Mouse (Mus musculus) layer of hippocampus, adult 2 months (tissue): ENCODE measurements around the gene Dtymk. TPM values are rescaled to one million over a fixed set of nuclear protein-coding genes. Genes with fewer than 3 reads are reported as not detected.

Experiments
- DNase-seq, 2 experiments: peaks; one replicate each; pipeline ENCODE4 v3.0.0; 2022; ENCODE audit warnings: low spot score in 2 of 2
- H3K27ac ChIP-seq: fragments of 200-600 bp; 2 replicates; pipeline ENCODE4 v1.8.1; 2022
- H3K4me3 ChIP-seq: fragments of 200-600 bp; 2 replicates; pipeline ENCODE4 v1.8.1; 2022; ENCODE audit warnings: mild to moderate bottlenecking
- CTCF ChIP-seq: fragments of 200-600 bp; conservative IDR thresholded peaks from 2 replicates; pipeline ENCODE4 v1.8.1; 2022; ENCODE audit warnings: antibody characterized with exemption, mild to moderate bottlenecking, moderate library complexity
- total RNA-seq, 2 experiments: library from RNA; stranded (reverse); gene quantifications; 2 replicates each; pipeline ENCODE4 v1.2.3; 2021

Dtymk gene
- total RNA-seq, 2 experiments from 2014 or later: 52.6 to 58.0 TPM

DNA sequence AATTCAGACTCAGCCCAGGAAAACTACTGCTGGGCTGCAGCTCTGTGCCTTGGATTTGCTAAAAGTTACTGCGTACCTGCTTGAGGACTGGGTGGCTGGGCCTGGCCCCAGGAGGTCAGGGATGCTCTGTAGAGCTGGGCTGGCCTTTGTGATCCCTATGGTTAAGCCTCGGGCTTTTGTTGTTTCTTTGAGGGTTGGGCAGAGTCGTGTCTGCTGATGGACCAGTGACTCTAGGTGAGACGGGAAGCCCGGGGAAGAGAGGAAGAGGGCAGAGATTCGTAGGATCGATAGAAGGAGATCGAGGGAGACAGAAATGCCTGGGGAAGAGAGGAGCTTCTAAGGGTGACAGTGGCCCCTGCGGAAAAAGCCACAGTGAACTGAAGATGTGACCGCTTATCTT is 22.9 kb upstream of the Dtymk start, which contains the start of gene D2hgdh:
D2hgdh (plus strand) TSS at position 301 of the 400 bp plus-strand sequence.
- Histone ChIP-seq H3K27ac (peak within 1 kb of the TSS; percentile 99), H3K4me3 (peak within 1 kb of the TSS; percentile 70)
- no peak for TF ChIP-seq CTCF
- DNase-seq: no peak

- DNase-seq: no peak
- Histone ChIP-seq H3K27ac (peak overlapping the region; percentile 99), H3K4me3 (no peak overlapping the region)
- TF ChIP-seq CTCF: no peak
Observed at GRCm38 (mm10) chr1:93823796-93824495, 22.2 kb upstream of the Dtymk start.

GRCm38 (mm10) chr1:93818722-93819121 is 17.0 kb upstream of the Dtymk start:
- Histone ChIP-seq H3K4me3 (no peak overlapping the region), H3K27ac (no peak overlapping the region)
- no peak for TF ChIP-seq CTCF
- DNase-seq: no peak

- Histone ChIP-seq H3K4me3 (no peak overlapping the region), H3K27ac (no peak overlapping the region)
- no peak for DNase-seq
- TF ChIP-seq CTCF: no peak
Observed at GRCm38 (mm10) chr1:93817823-93818532, 16.2 kb upstream of the Dtymk start.

DNA sequence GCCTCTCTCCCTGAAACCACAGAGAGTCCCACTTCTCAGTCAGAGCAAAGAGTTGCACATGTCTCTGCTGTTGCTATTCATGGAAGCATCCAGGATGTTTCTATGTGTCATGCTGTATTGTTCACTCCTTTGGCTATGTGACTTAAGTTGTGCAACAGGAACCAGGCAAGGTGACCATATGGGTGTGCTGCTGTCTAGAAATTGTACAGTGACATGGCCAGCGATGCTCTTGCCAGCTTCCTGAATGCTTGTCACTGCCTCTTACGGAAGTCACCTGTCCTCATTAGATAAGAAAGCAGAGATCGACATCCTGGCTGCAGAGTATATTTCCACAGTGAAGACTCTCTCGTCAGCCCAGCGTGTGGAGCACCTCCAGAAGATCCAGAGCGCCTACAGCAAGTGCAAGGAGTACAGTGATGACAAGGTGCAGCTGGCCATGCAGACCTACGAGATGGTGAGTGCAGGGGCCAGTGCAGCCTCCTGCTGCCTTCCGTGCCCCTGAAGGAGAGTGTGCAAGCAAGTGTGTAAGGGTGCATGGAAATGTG is 9.8 kb upstream of the Dtymk start:
- Histone ChIP-seq H3K27ac (no peak overlapping the region), H3K4me3 (no peak overlapping the region)
- no peak for TF ChIP-seq CTCF
- no peak for DNase-seq

DNA sequence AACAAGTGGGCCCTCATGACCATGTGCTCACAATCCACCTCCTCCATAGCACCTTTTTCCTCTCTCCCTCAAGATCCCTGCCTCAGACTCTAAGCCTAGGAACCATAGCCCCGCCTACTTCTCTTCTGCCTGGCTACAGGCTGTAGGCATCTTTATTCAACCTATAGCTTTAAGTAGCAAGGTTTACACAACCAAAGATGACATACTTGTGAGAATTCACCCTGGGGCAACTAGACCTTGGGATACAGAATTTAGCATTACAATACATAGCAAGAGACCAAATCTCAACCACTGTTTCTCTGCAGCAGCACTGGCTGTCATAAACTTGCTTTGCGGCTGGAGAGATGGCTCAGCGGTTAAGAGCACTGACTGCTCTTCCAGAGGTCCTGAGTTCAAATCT is 8.3 kb upstream of the Dtymk start:
- H3K27ac ChIP-seq: no peak overlapping the region
- H3K4me3 ChIP-seq: no peak overlapping the region
- no peak for TF ChIP-seq CTCF
- no peak for DNase-seq

GRCm38 (mm10) chr1:93808871-93809270 is 7.1 kb upstream of the Dtymk start:
- Histone ChIP-seq H3K27ac (no peak overlapping the region), H3K4me3 (no peak overlapping the region)
- TF ChIP-seq CTCF: no peak
- no peak for DNase-seq

DNA sequence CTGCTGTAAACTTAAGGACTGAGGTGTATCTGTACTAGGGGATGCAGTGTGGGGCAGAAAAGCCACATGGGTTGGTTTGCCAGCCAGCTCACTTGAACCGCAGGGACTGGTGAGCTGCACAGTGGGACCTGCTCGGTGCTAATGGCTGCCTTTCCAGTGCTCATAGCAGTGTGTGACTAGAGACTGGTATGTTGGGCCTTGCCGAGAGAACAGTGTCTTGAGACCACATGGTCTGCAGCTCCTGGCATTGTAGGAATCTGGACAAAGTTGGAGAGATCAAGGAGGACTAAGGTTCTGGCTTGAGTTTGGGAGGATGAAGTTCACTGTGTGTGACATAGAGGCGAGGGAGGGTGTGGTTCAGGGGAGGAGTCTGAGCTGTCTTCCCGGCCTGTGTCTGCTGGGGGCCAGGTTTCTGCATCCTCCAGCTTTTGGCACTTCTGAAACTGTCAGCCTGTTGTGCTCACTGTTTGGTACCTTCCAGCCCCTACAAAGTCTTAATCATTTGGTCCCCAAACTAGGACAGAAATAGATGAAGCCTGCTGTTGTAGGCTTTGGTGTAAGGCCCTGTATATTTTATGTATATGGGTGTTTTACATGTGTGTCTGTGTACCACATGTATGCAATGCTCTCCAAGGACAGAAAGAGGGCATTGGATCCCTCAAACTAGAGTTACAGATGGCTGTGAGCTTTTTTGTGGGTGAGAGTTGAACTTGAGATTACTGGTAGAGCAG is 3.7 kb upstream of the Dtymk start:
- H3K4me3 ChIP-seq: no peak overlapping the region

DNA sequence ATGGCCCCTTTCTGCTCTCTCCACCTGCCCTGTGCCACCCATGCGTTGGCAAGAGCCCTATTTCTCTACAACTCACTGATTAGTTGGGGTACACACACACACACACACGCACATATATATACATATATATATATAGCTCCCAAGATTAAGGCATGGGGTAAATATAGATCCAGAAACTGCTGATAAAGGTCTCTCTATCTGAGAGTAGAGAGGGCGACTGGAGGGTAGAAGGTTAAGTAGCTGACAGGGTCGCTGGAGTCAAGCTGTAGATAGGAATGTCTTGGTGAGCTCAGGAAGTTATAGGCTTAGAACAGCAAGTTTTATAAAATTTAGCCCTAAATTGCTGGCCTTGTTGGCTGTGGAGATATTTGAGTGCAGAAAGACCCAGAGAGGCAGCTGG is 3.1 kb upstream of the Dtymk start:
- TF ChIP-seq CTCF: no peak
- Histone ChIP-seq H3K27ac (peak overlapping the region; percentile 98), H3K4me3 (peak overlapping the region; percentile 69)
- no peak for DNase-seq

More for the DNA sequence above, 3.7 kb upstream of the Dtymk start:
- DNase-seq: no peak
- no peak overlapping the region for H3K27ac ChIP-seq
- TF ChIP-seq CTCF: no peak

DNA sequence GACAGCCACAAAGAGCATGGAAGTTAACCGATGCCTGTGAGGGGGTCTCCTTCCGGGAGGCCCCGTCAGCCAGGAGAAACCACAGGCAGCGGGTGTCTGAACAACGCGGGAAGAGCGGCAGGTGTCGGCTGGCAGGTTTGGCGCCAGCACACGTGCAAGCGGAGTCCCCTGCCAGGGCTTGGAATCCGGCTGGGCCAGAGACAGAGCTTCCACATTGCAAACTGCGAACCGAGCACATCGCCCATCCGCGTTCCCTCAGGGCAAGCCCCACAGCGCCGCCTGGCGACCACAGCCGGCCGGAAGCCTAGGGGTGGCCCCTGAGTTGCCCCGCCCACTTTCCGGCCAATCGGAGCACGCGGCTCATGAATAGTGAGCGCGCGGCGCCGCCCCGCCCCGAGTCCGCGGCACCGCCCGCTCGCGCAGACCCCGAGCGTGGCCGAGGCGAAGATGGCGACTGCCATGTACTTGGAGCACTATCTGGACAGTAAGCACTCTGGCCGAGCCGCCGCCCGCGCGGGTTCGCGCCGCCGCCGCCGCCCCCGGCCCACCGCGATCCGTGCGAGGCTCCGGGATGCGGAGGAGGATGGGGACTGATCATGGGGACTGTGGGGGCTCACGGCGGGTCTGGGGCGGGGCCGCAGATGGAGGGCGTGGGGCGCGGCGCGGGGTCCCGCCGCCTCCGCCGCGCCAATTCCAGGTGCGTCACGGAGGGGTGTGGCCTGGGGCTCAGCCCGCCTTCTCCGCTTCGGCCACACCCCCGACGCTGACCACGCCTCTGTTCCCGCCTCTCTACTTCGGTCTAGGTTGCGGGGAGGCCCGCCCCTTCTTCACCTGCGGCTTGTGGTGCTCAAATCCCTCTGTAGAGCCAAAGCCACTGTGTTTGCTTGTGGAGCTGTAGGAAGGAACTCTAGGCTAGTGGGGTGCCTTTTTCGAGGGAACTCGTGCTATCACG is 2.1 kb upstream of the Dtymk start, which contains the start of gene Ing5:
Ing5 (plus strand) TSS at position 410 of the 952 bp plus-strand sequence.
- peak; percentile 99 to 100 for DNase-seq
- peak; percentile 99 for TF ChIP-seq CTCF
- H3K27ac ChIP-seq: peak within 1 kb of the TSS; percentile 98
- peak within 1 kb of the TSS; percentile 69 for H3K4me3 ChIP-seq

GRCm38 (mm10) chr1:93802771-93803170 is 1.0 kb upstream of the Dtymk start:
- H3K4me3 ChIP-seq: no peak overlapping the region
- no peak for TF ChIP-seq CTCF
- no peak for DNase-seq
- H3K27ac ChIP-seq: no peak overlapping the region
